ENCODE assay signal across 16 mouse cellular contexts in genomic region chr13:111157921-111158638, GRCm38 (mm10).
DNase-seq lines count a peak whose midpoint lies in the region; ATAC-seq lines count a peak whose summit lies in the region.
"Had no signal": no experiment of that assay in that cellular context is flagged by ENCODE, and none has a peak within 500 bp of the region (broad histone marks: within the 10 kb centered on the region; RNA-seq: fewer than 3 reads in every experiment).

No protein-coding gene starts in this region.

- no peaks in the 10 kb centered on the region for H3K27me3 ChIP-seq in embryonic facial prominence, embryonic 12.5 days
- no peaks in the 10 kb centered on the region for H3K27me3 ChIP-seq in embryonic facial prominence, embryonic 10.5 days (replicated peaks; ENCODE audit: low read depth, poor library complexity, severe bottlenecking)
- H3K27me3 ChIP-seq: heart, embryonic 15.5 days; hindbrain, embryonic 15.5 days; midbrain, embryonic 15.5 days had no signal

- no peak overlapping the region for H3K4me2 ChIP-seq in embryonic facial prominence, embryonic 12.5 days (replicated peaks)
- H3K4me2 ChIP-seq: heart, embryonic 15.5 days; hindbrain, embryonic 15.5 days; midbrain, embryonic 15.5 days had no signal

- H3K9ac ChIP-seq in embryonic facial prominence, embryonic 12.5 days, result no peak overlapping the region
- H3K9ac ChIP-seq: heart, embryonic 15.5 days; hindbrain, embryonic 15.5 days; midbrain, embryonic 15.5 days had no signal

- no peaks in the 10 kb centered on the region for H3K36me3 ChIP-seq in embryonic facial prominence, embryonic 12.5 days
- H3K36me3 ChIP-seq in embryonic facial prominence, embryonic 10.5 days (replicated peaks), result no peaks in the 10 kb centered on the region
- H3K36me3 ChIP-seq: heart, embryonic 15.5 days; hindbrain, embryonic 15.5 days; midbrain, embryonic 15.5 days had no signal

- no peaks in the 10 kb centered on the region for H3K4me1 ChIP-seq in embryonic facial prominence, embryonic 12.5 days
- H3K4me1 ChIP-seq in embryonic facial prominence, embryonic 10.5 days, result no peaks in the 10 kb centered on the region; the same call in 1 of the 2 replicates
- H3K4me1 ChIP-seq: heart, embryonic 15.5 days; hindbrain, embryonic 15.5 days; midbrain, embryonic 15.5 days had no signal

- WGBS in embryonic facial prominence, embryonic 12.5 days, result 59% methylated on average over 14 of the region's 14 CpGs
- WGBS in embryonic facial prominence, embryonic 10.5 days, result 72% methylated on average over 14 of the region's 14 CpGs

- H3K4me3 ChIP-seq in embryonic facial prominence, embryonic 12.5 days, result no peak overlapping the region
- no peak overlapping the region for H3K4me3 ChIP-seq in embryonic facial prominence, embryonic 10.5 days
- H3K4me3 ChIP-seq: heart, embryonic 15.5 days; hindbrain, embryonic 15.5 days; midbrain, embryonic 15.5 days had no signal

- no peaks in the 10 kb centered on the region for H3K9me3 ChIP-seq in embryonic facial prominence, embryonic 12.5 days
- H3K9me3 ChIP-seq in embryonic facial prominence, embryonic 10.5 days, result no peaks in the 10 kb centered on the region
- H3K9me3 ChIP-seq: heart, embryonic 15.5 days; hindbrain, embryonic 15.5 days; midbrain, embryonic 15.5 days had no signal

- DNase-seq in embryonic facial prominence, embryonic 10.5 days (ENCODE audit: low spot score), result no peak
- peak; percentile 4 for DNase-seq in urinary bladder, postnatal 14 days (ENCODE audit: low spot score)
- DNase-seq in urinary bladder, adult 18-20 months (ENCODE audit: low spot score in 2 of 2), result no peak
- peak; percentile 7 for DNase-seq in lung, postnatal 14 days
- DNase-seq in thymus, postnatal 4 days, result no peak
- DNase-seq in layer of hippocampus, adult 9-11 months, result no peak
- DNase-seq: cerebellum, adult 11 months; cerebellum, postnatal 36 days; heart, adult 11 months; thymus, adult 2 months had no signal

- ATAC-seq in embryonic facial prominence, embryonic 12.5 days (ENCODE audit: insufficient number of reproducible peaks, insufficient read depth, low FRiP score, low TSS enrichment), result no peak
- no peak for ATAC-seq in activated CD4-positive, CD25-positive, alpha-beta regulatory T cell, adult 4 months
- ATAC-seq: forebrain, embryonic 14.5 days; midbrain, embryonic 15.5 days had no signal

- H3K27ac ChIP-seq in embryonic facial prominence, embryonic 12.5 days, result peak overlapping the region; percentile 30; the same call in 1 of the 2 replicates
- H3K27ac ChIP-seq in embryonic facial prominence, embryonic 10.5 days (replicated peaks), result no peak overlapping the region
- H3K27ac ChIP-seq: heart, embryonic 15.5 days; hindbrain, embryonic 15.5 days; midbrain, embryonic 15.5 days had no signal

Comparison
In these comparisons a context has a peak if more than half of its experiments do, and no peak if none do; other contexts are left out.
1. DNase-seq: peak in urinary bladder, postnatal 14 days (single experiment) and lung, postnatal 14 days (single experiment); none in embryonic facial prominence, embryonic 10.5 days (single experiment), urinary bladder, adult 18-20 months (0 of 2), thymus, postnatal 4 days (single experiment) and layer of hippocampus, adult 9-11 months (single experiment).